Mouse (Mus musculus) adrenal gland, postnatal 36 days (tissue): ENCODE measurements at regions not wholly inside any gene's neighbourhood (a gene's known extent, or its start where the extent isn't known, plus 50 kb on each side); places are given as distances from the start of the nearest gene placed in this dataset.

Source experiments
- DNase-seq, 2 experiments: peaks; one replicate each; pipeline ENCODE4 v3.0.0; 2021; ENCODE audit warnings: mixed read lengths in 1 of 2

- DNase-seq = no peak
These were observed 370.1 kb upstream of the 3110018I06Rik start for GRCm38 (mm10) chr12:107118364-107118763.

- DNase-seq = no peak
These were observed 369.4 kb upstream of the 3110018I06Rik start for GRCm38 (mm10) chr12:107119076-107119475.

GRCm38 (mm10) chr12:107120486-107121186 lies 367.8 kb upstream of the 3110018I06Rik start:
- DNase-seq = no peak

DNA sequence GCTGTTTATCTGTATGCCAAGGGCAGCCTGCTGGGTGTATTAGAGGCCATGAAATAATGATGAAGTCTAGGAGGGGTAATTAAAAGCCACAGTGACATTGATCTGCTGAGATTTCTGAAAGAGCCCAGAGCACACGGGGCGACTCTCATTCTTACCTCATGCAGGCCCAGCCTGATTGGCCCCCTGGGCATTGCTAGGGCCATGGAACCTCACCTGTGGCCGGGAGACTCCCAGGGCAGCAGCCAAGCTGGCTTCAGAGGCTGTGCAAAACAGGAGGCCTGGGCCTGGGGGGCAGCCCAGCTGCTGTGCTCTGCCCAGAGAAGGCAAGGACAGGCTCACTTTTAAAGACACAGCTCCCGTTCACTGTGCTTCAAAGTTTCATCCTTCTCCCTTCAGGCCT lies 366.4 kb upstream of the 3110018I06Rik start:
- no peak for DNase-seq

DNA sequence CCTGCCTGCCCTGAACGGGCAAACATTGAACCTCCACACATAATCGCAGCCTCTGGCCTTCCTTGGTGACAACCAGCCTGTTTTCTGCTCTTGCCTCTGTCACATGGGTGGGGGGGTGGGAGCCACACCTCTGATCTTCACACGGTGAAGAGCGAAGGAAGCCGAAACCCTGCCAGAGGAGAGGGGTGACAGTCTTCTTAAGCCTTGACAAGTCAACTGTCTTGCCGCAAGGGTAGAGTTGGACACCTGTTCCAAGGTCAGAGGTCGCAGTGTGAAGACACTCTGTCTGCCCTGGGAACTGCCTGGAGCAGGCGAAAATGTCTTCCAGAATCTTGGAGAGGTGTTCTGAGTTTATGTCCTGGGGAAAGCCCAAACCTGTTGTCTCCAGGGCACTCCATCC lies 364.8 kb upstream of the 3110018I06Rik start:
- no peak for DNase-seq

GRCm38 (mm10) chr12:107124263-107124885 lies 364.1 kb upstream of the 3110018I06Rik start:
- no peak for DNase-seq

DNA sequence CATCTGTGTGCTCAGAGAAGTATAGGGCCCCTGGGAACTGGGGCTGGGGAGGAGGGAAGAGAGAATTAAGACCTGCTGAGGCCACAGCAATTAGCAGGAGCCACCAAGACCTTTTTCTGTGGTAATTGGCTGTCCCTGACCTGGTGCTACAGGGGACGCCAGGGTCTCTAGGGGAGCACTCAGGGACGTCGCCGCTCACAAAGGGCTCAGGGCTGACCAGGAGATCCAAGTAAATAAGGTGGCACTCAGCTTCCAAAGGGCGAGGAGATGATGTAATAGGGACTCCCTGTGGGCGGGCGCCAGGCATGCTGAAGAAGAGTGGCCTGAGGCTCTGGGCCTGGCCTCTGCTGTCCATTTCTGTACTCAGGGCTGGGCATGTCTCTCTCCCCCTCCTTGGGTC lies 363.2 kb upstream of the 3110018I06Rik start:
- no peak for DNase-seq

- DNase-seq = no peak
These were observed 362.4 kb upstream of the 3110018I06Rik start for GRCm38 (mm10) chr12:107126056-107126455.

DNA sequence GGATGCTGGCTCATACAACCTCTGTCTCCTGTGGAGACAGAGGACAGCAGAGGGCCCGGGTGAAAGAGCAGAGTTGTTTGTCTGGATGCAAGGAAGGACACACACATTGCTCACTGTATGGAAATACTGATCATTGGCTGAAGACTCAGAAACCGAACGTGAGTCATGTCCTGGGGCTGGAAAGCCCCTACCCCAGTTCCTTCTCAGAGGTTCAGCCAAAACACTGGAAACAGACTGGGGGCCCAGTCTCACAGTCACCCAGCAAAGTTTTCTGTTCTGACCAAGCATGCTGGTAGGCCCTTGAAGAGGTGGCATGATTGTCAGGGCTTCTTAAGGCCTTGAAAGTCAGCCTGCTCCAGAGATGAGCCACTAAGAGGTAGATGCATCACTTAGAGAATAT lies 360.8 kb upstream of the 3110018I06Rik start:
- DNase-seq = no peak

DNA sequence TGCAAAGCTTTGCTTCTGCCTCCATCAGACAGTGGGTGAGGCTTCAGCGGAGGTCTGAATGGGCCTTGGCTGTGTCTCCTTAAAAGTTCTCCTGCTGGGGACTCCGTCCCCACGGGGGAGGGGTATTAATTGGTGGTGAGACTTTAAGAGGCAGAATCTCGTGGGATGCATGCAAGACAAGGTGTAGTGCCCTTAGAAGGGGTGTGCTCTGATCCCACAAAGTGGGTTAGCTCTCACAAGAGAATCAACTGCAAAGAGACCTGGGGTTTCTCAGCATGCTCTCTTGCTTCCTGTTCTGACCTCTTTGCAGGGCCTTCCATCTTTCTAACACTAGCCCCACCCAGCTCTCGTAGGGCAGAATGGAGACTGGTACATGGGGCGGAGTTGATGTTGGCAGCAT lies 359.2 kb upstream of the 3110018I06Rik start:
- DNase-seq = no peak

- no peak for DNase-seq
These were observed 357.1 kb upstream of the 3110018I06Rik start for GRCm38 (mm10) chr12:107131351-107131750.

- no peak for DNase-seq
These were observed 356.6 kb upstream of the 3110018I06Rik start for GRCm38 (mm10) chr12:107131841-107132240.

- no peak for DNase-seq
These were observed 355.9 kb upstream of the 3110018I06Rik start for GRCm38 (mm10) chr12:107132501-107132900.

- DNase-seq = no peak
These were observed 354.1 kb upstream of the 3110018I06Rik start for GRCm38 (mm10) chr12:107134353-107134752.

GRCm38 (mm10) chr12:107138677-107139400 lies 349.6 kb upstream of the 3110018I06Rik start:
- no peak for DNase-seq

DNA sequence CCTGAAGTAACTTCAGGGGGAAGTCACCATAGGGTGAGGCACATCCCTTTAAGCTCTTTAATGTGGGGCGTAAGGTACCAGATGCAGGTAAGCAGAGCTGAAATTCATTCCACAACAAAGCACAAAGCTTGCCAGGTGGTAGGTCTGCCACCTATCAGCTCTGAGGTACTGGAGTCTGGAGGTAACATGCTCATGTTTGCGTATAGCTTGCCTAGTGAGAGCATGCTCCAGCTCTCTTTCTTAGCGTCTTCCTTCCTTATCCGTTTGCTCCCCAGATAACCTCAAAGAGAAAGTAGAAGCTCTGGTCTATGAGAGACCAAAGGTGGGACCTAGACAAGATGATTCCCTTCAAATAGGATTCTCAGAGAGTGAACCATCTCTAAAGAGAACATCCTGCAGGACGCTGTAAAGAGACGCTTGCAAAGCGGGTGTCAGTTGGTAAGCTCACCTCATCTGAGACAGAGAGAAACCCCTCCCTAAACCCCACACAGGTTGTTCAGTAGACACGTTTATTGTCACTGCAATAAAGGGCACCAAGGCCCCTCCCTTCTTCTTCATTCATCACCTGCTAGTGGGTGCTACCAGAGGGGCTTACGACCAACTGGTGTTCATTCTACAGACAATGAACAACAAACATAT lies 347.4 kb upstream of the 3110018I06Rik start:
- no peak for DNase-seq

GRCm38 (mm10) chr12:107142226-107142625 lies 346.2 kb upstream of the 3110018I06Rik start:
- DNase-seq = no peak

DNA sequence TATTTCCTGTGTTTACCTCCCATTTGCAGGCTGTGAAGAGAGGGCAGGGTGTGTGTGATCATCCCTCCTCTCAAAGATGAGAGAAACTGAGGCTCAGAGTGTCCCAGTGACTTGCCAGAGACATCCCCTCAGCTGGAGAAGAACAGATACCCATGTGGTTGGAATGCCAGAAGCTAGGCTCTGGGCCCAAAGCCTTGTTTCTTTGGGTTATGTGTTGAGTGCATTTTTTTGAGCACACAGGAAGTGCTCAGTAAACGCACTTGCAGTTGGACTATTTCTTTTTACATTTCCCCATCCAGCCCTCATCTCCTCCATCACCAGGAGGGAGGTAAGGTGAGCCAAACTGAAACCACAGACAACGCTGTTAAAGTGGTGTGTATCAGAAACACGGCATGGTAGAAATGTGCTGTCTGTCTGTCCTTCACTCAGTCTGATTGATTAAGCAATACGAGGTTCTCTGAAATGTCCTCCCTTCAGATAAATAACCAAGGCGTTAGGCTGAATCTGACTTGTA lies 341.8 kb upstream of the 3110018I06Rik start:
- no peak for DNase-seq

DNA sequence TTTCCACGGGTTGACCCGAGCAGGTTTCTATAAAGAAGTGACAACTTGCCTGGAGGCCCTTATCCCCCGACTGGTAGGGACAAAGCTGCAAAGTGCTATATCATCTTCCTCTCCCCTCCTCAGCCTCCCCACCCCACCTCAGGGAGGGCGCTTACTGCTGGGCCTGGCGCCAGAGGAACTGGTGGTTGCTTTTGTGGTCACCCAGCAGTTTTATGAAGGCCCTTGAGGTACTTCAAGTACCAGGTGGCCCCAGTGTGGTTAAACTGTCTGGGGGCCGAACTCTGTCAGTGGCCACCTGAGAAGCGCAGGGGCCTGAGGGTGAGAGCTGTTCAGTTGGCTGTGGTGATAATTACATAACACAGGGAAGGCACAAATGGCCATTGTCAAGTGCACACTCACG lies 340.0 kb upstream of the 3110018I06Rik start:
- DNase-seq = no peak

GRCm38 (mm10) chr12:107151089-107151488 lies 337.3 kb upstream of the 3110018I06Rik start:
- no peak for DNase-seq

DNA sequence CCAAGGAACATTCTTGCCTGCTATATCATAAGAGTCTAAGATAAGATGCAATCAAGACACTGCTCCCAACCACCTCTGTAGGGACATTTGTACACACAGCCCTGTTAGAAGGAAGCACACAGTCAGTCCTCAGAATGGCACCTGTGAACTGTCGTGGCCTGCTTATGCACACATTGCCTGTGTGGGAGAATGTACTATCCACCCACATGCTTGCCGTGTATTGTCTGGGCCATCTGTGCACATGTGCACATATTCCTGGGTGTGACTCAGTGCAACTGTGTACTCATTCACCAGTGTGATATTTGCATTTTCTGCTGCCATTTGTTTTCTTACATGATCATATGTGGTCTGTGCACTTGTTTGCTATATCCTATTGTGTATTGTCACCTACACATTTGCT lies 333.8 kb upstream of the 3110018I06Rik start:
- DNase-seq = no peak

GRCm38 (mm10) chr12:107156791-107157428 lies 331.5 kb upstream of the 3110018I06Rik start:
- no peak for DNase-seq
